Mouse (Mus musculus): ENCODE results near the gene Zfp574.
"Not testable (repeated sequence)": the region's sequence is repeated elsewhere in the genome, so short reads cannot be mapped to it uniquely, and the experiment has no call there.

Gene Zfp574

DNA sequence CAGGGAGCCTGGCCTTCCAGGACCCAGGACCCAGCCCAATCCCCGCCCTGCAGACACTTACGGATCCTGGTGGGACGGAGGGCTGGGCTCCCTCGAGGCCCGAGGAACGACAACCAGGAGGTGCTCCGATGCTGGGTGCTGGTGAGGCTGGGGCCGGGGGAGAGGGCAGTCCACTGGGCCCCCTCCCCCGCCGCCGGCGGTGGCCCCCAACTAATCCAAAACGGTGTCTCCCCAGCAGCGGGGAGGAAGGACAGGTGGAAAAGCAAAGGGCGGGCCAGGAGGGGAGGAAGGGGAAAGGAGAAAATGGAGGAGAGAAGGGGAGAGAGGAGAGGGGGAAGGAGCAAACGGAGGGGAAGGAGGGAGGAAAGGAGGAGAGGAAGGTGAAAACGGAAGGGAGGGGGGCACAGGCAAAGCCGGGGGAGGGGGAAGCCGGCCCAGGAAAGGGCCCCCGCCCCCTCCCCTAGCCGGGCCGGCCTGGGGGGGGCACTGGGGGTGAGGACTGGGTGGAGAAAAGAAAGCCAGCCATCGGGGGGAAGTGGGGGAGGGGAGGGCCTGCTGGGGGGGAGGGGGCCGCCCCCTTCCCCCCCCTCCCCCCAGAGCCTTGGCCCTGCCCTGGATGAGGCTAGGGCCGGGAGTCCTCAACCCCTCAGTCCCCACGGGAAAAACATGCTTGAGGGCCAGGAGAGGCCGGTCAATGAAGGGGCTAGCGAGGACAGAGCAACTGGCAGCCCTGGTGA is at the start of gene Zfp574, which contains the start of gene Grik5:
Gene Zfp574, plus strand, starts transcription at position 589 of the 737 bp plus-strand sequence.
Gene Grik5, minus strand, starts transcription at position 368 of the 737 bp plus-strand sequence.
- no peak for DNase-seq (ENCODE audit: low read depth in 2 of 2, low spot score in 2 of 2)

DNA sequence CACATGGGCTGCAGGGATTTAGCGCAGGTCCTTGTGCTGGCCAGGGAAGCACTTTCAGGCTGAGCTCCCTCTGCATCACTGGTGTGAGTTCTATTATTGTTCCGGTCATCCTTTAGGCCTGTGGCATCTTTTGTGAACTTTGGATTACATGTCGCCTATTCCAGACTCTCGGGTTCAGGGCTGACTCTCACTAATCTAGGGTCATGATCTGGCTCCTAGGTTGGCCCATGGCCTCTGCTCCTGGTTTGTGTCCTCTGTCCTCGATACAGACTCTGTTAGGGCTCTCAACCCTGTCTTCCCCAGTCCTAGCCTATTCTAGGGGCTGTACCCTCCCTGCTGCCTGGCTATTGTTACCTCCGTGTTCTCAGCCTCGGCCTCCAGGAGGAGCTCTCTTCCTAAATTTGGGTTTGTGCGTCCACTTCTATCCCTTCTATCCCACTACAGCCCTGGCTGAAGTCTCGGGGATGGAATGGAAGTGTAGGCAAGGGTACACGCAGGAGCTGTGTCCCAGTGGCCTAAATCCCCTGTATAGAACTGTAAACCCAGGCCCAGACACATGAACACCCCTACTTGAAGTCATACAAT is 46.4 kb upstream of the Zfp574 start:
- no peak for DNase-seq (ENCODE audit: low read depth in 2 of 2, low spot score in 2 of 2)

DNA sequence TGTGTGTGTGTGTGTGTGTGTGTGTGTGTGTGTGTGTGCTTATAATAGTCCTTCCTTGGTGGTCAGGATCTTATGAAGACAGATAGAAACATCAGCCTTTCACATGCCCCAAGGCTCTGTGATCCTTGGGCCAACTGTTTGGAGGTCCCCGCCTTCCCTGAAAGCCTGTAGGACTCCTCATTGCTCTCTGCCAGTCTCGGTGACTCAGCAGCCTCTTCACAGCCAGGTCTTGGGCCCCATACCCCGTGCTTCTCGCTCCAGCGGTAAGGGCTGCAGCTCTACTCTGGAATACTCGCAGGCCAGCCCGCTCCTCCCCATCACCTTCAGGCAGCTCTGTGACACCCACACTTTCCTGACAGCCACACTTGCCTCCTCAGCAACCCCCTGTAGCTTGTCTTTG is 45.9 kb upstream of the Zfp574 start:
- no peak for DNase-seq (ENCODE audit: low read depth in 2 of 2, low spot score in 2 of 2)

DNA sequence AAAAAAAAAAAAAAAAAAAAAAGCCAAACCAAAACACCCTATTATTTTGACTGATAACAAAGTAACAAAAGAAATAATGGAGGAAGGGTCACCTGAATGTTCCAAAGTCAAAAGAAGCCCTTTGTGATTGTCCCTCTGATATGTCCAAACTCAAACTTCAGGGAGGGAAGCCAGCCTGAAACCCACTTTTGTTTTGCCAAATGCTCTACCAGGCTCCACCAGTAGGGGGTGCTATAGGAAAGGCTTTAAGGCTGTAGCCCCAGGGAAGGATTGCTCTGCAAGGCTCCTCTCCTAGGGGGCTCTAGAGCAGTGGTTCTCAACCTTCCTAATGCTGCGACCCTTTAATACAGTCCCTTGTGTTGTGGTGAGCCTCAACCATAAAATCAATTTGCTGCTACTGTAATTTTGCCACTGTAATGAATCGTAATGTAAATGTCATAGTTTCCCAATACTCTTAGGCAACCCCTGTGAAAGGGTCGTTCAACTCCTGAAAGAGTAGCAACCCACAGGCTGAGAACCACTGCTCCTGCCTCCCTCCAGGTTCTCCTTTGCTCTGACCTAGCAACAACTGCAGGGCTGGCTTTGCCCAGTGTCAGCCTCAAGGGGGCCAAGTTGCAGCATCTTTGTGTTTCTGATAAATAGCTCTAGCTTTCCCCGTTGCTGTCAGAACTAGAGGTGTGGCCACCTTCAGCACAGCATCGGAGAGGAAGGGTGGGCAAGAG is 42.2 kb upstream of the Zfp574 start:
- peak; percentile 58 to 76 for DNase-seq (ENCODE audit: low read depth in 2 of 2, low spot score in 2 of 2)

DNA sequence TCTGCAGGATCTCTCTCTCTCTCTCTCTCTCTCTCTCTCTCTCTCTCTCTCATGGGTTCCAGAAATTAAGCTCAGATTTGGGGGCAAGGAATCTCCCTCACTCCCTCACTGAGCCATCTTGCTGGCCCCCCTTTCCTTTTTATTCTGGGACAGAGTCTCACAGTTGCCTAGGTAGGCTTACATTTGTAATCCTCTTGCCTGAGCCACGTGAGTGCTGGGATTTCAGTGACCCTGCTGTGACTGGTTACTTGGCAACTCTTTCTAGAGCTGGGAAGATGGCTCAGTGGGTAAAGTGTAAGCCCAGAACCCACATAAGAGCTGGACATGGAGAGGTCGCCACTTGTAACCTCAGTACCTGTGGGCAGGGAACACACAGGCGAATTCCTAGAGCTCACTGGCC is 40.8 kb upstream of the Zfp574 start:
- no peak for DNase-seq (ENCODE audit: low read depth in 2 of 2, low spot score in 2 of 2)

DNA sequence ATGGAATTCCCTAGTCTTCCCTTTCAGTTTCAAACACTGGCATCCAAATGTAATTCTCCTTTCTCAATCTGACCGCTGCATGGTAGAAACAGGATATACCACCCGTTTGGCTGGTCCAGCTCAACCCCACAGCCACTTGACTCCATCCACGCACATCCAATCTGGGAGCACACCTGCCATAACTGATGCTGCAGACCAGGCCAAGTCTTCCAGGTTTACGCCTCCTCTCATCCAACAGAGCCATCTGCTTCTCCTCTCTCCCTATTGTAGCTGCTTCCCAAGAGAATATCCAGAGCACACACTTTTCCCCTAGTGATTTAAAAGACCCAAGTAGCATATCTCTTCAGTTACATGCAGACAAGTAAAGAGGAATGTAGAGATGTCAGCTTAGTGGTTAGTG is 37.6 kb upstream of the Zfp574 start:
- no peak for DNase-seq (ENCODE audit: low read depth in 2 of 2, low spot score in 2 of 2)

DNA sequence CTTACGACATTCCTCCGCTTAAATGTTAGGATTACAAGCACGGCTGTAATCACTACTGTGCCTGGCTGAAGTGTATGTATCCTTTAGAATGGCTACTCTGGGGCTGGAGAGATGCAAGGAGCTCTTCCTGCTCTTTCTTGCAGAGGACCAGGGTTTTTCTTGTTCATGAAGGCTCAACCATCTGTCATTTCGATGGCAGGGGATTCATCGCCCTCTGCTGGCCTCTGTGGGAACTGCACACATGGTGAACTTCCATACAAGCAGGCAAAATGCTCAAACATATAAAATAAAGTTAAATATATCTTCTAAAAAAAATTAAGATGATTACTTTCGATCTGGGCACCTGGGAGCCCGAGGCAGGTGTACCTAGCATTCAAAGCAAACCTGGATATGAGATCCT is 36.5 kb upstream of the Zfp574 start:
- peak; percentile 60 to 69 for DNase-seq (ENCODE audit: low read depth in 2 of 2, low spot score in 2 of 2)

DNA sequence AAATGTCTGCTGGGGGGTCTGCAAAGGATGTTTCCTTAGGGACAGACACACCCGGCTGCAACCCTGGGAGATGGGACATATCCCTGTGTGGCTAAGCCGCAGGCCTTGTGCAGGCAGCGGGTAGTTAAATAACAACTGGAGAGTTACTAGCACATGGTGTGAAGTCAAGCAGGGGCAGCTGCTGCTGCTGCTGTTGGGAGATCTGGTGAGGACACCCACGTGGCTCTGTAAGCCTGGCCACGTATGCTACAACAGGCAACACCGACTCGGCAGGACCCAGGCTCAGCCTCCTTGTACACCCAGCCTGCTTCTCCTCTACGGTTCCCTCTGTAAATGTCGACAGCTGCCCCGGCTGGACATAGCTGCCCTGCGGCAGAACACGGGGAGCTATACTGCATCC is 30.4 kb upstream of the Zfp574 start:
- DNase-seq (ENCODE audit: low read depth in 2 of 2, low spot score in 2 of 2) = no peak

DNA sequence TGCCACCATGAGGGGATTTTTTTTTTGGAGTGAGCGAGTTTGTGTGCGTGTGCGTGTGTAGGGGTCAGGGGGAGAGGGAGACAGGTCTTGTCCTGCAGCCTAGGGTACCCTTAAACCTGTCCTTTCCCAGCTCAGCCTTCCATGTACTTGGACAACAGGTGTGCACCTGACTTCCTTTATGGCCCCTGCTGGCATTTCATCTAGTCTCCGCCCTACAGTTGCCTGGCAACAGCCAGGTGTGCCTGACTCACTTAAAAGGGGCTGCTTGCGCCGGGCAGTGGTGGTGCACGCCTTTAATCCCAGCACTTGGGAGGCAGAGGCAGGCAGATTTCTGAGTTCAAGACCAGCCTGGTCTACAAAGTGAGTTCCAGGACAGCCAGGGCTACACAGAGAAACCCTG is 27.8 kb upstream of the Zfp574 start:
- not testable (repeated sequence) for DNase-seq (ENCODE audit: low read depth in 2 of 2, low spot score in 2 of 2)

DNA sequence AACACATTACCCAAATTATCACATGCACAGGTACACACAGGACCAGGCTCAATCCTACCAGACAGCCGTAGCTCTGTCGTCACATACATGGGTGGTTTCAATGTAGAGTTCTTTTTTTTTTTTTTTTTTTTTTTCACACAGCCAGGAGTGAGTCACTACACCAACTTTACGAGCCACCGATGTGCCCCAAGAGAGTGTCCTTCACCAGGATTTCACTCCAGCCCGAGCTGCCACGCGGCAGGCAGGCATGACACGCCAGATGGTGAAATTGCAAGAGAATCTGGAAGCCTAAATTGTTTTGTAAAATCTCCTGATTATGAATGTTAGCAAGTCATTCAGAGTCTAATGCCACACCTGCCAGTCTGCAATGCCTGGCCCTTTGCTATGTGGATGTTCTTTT is 25.0 kb upstream of the Zfp574 start:
- no peak for DNase-seq (ENCODE audit: low read depth in 2 of 2, low spot score in 2 of 2)

DNA sequence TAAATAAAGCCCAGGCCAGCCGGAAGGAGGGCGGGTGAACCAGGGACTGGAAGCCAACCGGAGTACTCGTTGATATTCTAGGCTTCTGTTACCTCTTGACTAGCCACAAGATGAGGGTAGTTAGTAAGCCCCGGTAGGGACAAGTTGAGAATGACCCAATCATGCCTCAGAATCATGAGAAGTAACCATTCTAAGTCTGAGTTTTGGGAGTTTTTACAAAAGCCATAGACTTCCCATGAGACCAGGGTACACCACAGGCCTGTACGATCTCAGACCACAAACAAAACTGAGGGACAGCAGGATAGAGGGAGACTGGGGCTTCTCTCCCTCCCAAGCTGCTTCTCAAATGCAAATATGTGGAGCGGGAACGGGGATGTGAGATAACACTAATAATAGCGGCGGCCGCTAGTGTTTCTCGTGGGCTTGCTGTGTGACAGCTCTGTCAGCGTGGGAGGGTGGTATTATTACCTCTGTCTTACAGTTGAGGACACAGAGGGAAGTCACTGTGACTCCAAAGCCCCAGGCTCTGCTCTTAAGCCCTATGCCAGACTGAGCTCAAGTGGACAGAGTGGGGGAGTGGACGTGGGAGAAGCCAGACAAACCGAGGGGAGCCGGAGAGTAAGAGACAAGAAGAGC is 23.0 kb upstream of the Zfp574 start:
- no peak for DNase-seq (ENCODE audit: low read depth in 2 of 2, low spot score in 2 of 2)

DNA sequence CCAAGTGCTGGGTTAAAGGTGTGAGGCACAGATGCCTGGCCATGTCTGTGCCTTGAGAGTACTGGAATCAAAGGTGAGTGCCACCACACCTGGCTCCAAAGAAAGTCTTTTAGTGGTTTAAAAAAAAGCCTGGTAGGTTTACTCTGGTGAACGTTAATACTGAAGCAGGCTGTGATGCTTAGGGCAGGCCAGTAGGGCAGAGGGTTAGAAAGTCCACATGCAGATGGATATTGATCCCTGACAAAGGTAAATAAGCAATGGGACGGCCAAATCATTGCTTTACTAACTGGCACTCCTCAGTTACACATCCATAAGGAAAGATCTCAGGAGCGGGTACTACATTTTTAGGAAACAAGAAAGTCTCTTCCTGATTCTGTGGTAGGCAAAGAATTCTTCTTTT is 19.8 kb upstream of the Zfp574 start:
- DNase-seq (ENCODE audit: low read depth in 2 of 2, low spot score in 2 of 2) = no peak

DNA sequence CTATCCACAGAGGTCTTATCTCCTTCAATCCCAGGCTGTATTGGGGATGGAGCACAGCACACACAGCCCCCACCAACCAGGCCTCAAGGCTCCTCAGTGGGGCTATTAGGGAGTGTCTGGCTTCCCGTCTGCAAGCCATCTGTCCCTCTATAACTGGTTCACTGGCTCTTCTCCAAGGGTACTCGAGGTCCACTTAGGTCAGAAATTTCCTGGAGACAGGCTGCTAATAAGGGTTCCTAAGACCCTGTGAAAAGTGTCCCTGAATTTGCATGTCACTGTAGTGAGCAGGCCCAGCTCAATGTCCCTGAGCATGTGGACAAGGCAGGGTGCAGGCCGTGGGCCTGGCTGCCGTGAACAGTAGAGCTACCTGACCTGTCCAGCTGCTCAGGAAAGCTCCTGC is 15.4 kb upstream of the Zfp574 start:
- no peak for DNase-seq (ENCODE audit: low read depth in 2 of 2, low spot score in 2 of 2)

DNA sequence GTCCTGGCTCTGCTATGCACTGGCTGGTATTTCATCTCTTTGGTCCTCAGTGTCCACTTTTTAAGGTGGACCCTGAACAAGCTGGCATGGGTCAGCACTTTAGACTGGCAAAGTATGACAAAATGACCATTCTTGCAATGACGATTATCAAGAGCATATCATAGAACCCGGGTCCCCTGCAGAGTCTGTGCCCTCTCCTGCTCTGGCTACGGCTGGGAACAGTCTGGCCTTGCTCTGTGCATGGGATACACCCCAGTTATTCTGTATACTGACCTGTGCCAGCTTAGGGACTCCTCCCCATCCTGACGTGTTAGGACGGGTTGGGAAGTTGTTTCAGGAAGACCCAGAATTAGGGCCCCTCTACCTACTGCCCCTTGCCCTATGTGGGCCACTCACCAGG is 14.5 kb upstream of the Zfp574 start:
- no peak for DNase-seq (ENCODE audit: low read depth in 2 of 2, low spot score in 2 of 2)

DNA sequence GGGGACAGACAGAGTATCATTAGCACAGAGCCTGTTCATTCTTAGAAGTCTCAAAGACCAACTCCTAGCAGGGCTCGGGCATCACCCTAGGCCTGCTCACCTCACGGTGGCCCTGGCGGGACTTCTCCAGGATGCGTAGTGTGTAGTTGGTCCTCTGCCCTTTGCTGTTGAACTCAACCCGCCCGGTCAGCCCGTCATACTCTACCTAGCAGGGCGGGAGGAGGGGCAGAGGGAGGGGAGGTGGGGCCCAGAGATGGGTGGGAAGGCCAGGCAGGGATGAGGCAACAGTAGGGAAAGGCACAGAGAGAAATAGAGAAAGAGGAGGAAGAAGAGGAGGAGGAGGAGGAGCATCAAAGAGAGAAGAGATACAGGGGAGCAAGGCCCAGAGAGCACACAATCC is 14.0 kb upstream of the Zfp574 start:
- no peak for DNase-seq (ENCODE audit: low read depth in 2 of 2, low spot score in 2 of 2)

DNA sequence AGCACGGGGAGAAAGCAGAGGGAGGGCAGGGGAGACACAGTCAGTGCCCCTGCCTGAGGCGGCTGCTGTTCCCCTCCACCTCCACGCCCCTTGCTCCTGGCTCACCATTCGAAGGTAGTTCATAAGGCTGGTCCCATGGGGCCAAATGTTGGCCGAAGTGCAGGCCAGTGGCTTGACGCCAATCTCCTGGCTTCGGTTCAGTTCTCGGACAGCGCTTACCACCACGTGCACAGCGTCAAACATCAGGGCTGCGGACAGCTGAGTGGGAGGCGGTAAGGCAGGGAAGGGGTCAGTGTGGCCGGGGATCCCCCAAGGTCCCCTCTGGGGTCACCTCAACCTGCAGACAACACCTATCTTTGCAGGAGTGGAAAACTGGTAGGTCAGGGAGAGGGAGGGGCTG is 13.5 kb upstream of the Zfp574 start:
- no peak for DNase-seq (ENCODE audit: low read depth in 2 of 2, low spot score in 2 of 2)

DNA sequence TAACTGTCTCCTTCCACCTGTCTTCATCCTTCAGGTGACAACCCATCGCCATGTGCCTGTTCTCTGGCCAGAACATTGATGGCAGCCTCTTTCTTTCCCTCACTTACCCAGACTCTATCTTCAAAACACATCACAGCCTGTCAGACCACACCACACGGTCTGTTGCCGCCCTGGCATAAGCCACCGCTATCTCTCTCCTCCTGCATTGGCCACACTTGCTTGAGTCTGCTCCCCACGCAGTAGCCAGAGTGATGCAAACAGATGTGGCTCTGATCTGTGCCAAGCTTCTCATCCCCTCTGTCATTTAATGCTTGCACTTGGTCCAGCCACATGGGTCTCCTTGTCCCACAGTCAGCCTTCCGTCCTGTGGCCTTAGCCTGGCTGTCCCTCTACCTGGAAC is 9.0 kb upstream of the Zfp574 start:
- no peak for DNase-seq (ENCODE audit: low read depth in 2 of 2, low spot score in 2 of 2)

DNA sequence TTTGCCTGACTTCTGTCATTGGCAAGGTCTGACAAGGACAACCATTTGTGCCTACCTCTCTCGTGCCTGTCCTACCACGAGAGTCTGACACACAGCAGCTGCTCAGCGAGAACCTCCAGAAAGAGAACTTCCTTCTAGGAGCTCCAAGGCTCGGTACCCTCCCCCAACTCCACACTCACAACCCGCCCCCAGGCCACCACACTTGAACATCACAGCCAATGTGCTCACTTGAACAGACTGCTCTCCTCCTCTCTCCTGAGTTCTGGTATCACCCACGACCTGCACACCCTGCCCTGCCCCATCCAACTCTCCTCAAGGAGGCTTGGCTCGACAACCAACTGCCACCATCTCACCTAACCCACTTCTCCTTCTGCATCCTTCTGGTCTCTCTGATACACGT is 8.5 kb upstream of the Zfp574 start:
- DNase-seq (ENCODE audit: low read depth in 2 of 2, low spot score in 2 of 2) = no peak

DNA sequence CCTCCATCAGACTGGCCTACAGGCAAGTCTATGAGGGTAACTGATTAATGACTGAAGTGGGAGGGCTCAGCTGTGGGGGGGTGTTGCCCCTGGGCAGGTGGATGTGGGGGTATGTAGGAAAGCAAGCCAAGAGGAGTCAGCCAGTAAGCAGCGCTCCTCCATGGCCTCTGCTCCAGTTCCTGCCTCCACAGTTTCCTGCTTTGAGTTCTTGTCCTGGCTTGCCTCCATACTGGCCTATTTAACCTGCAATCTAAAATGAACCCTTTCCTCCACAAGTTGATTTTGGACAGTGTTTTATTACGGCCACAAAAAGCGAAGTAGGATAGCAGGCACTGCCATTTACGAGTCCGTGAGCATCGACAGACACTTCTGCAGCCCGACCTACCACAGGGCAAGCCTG is 5.0 kb upstream of the Zfp574 start:
- no peak for DNase-seq (ENCODE audit: low read depth in 2 of 2, low spot score in 2 of 2)

DNA sequence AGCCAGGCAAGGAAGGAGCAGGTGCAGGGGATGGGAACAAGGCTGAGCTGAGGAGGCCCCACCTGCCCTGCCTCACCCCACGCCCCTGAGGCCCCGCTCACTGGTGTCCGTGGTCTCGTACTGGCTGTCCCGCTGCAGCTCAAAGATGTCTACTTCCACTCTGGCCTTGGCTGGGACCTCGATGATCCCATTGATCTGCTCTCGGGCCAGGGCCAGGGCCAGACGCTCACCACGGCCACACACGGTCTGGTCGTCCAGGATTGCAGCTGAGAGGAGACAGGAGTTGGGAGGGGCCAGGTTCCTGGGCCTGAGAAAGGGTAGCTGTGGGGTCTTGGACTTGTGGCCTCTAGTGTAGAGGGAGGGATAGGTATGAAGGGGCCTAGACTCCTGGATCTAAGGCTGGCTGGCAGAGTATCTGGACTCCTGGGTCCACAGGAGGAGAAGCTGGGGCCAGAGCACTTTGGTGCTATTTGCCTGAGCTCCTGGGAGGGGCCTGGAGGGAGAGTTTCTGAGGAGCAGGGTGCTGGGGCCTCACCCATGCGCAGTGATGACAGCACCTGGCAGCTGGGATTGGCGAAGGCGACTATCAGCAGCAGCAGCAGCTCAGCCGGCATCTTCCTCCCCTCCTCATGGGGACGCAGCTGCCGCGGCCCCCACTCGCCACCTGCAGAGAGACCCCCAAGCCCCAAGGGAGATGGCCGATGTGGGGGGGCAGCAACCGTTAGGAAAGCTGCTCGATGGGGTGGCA is 4.3 kb upstream of the Zfp574 start:
- DNase-seq (ENCODE audit: low read depth in 2 of 2, low spot score in 2 of 2) = no peak

DNA sequence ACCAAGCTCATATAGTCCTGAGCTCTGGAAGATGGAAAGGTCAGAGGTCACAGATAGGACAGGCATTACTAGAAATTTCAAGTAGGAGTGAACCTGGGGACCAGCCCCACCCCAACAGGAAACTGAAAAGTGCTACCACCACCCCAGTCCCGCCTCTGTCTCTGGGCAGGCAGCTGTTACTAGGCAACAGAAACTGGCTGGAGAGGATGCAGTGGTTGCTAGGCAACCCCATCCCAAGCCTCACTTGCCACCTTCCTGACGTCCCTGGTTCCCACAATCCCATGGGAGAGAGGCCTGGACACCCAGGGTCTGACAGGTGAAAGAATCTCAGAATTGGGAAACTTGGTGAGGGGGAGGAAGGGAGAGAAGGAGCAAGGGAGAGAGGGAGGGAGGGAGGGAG is 3.6 kb upstream of the Zfp574 start:
- DNase-seq (ENCODE audit: low read depth in 2 of 2, low spot score in 2 of 2) = no peak

All from CD8-positive naive resting alpha-beta T cell, adult 2 months (primary cell).